ENCODE assay signal across 11 mouse cellular contexts in genomic region chr15:76982745-76983144, GRCm38 (mm10). TPM values are rescaled to one million over a fixed set of nuclear protein-coding genes. Genes with fewer than 3 reads are reported as not detected.
A peak's percentile ranks its signal among the peaks of the same experiment; 100 is the strongest.
DNase-seq lines count a peak whose midpoint lies in the region; ATAC-seq and TF ChIP-seq lines count a peak whose summit lies in the region.
"Had no signal": no experiment of that assay in that cellular context is flagged by ENCODE, and none has a peak within 500 bp of the region (broad histone marks: within the 10 kb centered on the region; RNA-seq: fewer than 3 reads in every experiment).

No protein-coding gene starts in this region.

- H3K36me3 ChIP-seq in hindbrain, embryonic 11.5 days (ENCODE audit: control insufficient read depth, insufficient read depth, low read length), result no peaks in the 10 kb centered on the region
- no peaks in the 10 kb centered on the region for H3K36me3 ChIP-seq in hindbrain, embryonic 16.5 days (ENCODE audit: control insufficient read depth, insufficient read depth, low read length)
- H3K36me3 ChIP-seq in midbrain, embryonic 14.5 days (ENCODE audit: control insufficient read depth, insufficient read depth, low read length), result no peaks in the 10 kb centered on the region
- H3K36me3 ChIP-seq in midbrain, embryonic 13.5 days, result no peaks in the 10 kb centered on the region
- H3K36me3 ChIP-seq: neural tube, embryonic 12.5 days had no signal

- TF ChIP-seq POLR2A in brain, embryonic 14.5 days (IDR thresholded peaks at IDR 0.05; ENCODE audit: borderline replicate concordance, extremely low read depth, insufficient read depth, insufficient read length, poor library complexity, severe bottlenecking), result no peak

- H3K27me3 ChIP-seq in hindbrain, embryonic 11.5 days (ENCODE audit: control insufficient read depth, insufficient read depth, low read length), result no peaks in the 10 kb centered on the region; the same call in 1 of the 2 replicates
- H3K27me3 ChIP-seq in hindbrain, embryonic 16.5 days (replicated peaks; ENCODE audit: control insufficient read depth, insufficient read depth, low read length), result no peaks in the 10 kb centered on the region
- H3K27me3 ChIP-seq in midbrain, embryonic 14.5 days (ENCODE audit: control insufficient read depth, insufficient read depth, low read length), result no peaks in the 10 kb centered on the region
- peaks cover 6% of the 10 kb centered on the region; the same call in 1 of the 2 replicates for H3K27me3 ChIP-seq in midbrain, embryonic 13.5 days
- H3K27me3 ChIP-seq: neural tube, embryonic 12.5 days had no signal

- no peak overlapping the region for H3K9ac ChIP-seq in hindbrain, embryonic 11.5 days (ENCODE audit: low read depth, low read length)
- H3K9ac ChIP-seq in hindbrain, embryonic 16.5 days (ENCODE audit: low read depth, low read length), result no peak overlapping the region
- H3K9ac ChIP-seq in midbrain, embryonic 14.5 days (replicated peaks; ENCODE audit: low read length), result no peak overlapping the region
- H3K9ac ChIP-seq in midbrain, embryonic 13.5 days (replicated peaks), result no peak overlapping the region
- H3K9ac ChIP-seq: neural tube, embryonic 12.5 days had no signal

- peak; percentile 26 for DNase-seq in hindbrain, embryonic 11.5 days (ENCODE audit: low spot score)
- peak; percentile 67 for DNase-seq in midbrain, embryonic 14.5 days
- peak; percentile 69 for DNase-seq in brain, embryonic 14.5 days (ENCODE audit: low read depth)
- no peak for DNase-seq in frontal cortex, postnatal 14 days (ENCODE audit: low spot score in 2 of 2)
- DNase-seq in frontal cortex, postnatal 36 days (ENCODE audit: low spot score in 2 of 2), result no peak
- DNase-seq: cerebellum, postnatal 36 days; thymus, postnatal 36 days had no signal

- no peak overlapping the region for H3K4me2 ChIP-seq in hindbrain, embryonic 11.5 days (replicated peaks; ENCODE audit: low read depth, low read length)
- H3K4me2 ChIP-seq in hindbrain, embryonic 16.5 days (ENCODE audit: low read length), result no peak overlapping the region
- H3K4me2 ChIP-seq in midbrain, embryonic 14.5 days (ENCODE audit: low read length), result no peak overlapping the region
- H3K4me2 ChIP-seq in midbrain, embryonic 13.5 days (replicated peaks), result no peak overlapping the region
- H3K4me2 ChIP-seq: neural tube, embryonic 12.5 days had no signal

- no peak overlapping the region for H3K4me3 ChIP-seq in hindbrain, embryonic 11.5 days (ENCODE audit: low read depth, low read length)
- no peak overlapping the region for H3K4me3 ChIP-seq in hindbrain, embryonic 16.5 days (ENCODE audit: low read length)
- H3K4me3 ChIP-seq in midbrain, embryonic 14.5 days (replicated peaks; ENCODE audit: low read depth, low read length), result no peak overlapping the region
- no peak overlapping the region for H3K4me3 ChIP-seq in midbrain, embryonic 13.5 days (replicated peaks)
- H3K4me3 ChIP-seq: neural tube, embryonic 12.5 days had no signal

- TF ChIP-seq CTCF in brain, embryonic 14.5 days (IDR thresholded peaks at IDR 0.05; ENCODE audit: borderline replicate concordance, extremely low read depth, insufficient read depth, insufficient read length), result peak; percentile 43; the same call in 1 of the 2 replicates

- H3K9me3 ChIP-seq in hindbrain, embryonic 11.5 days (ENCODE audit: control insufficient read depth, low read length), result no peaks in the 10 kb centered on the region
- no peaks in the 10 kb centered on the region for H3K9me3 ChIP-seq in hindbrain, embryonic 16.5 days (ENCODE audit: control insufficient read depth, low read length)
- H3K9me3 ChIP-seq in midbrain, embryonic 14.5 days (ENCODE audit: control insufficient read depth, low read length), result no peaks in the 10 kb centered on the region
- no peaks in the 10 kb centered on the region for H3K9me3 ChIP-seq in midbrain, embryonic 13.5 days
- H3K9me3 ChIP-seq: neural tube, embryonic 12.5 days had no signal

- no peak for ATAC-seq in hindbrain, embryonic 11.5 days (ENCODE audit: low FRiP score)
- ATAC-seq in hindbrain, embryonic 16.5 days, result no peak
- ATAC-seq in midbrain, embryonic 14.5 days (ENCODE audit: low FRiP score, low TSS enrichment), result no peak
- ATAC-seq in midbrain, embryonic 13.5 days, result no peak
- ATAC-seq: activated CD4-positive, CD25-positive, alpha-beta regulatory T cell, adult 4 months had no signal

- no peaks in the 10 kb centered on the region for H3K4me1 ChIP-seq in hindbrain, embryonic 11.5 days (replicated peaks; ENCODE audit: control insufficient read depth, insufficient read depth, low read length)
- peaks cover 6% of the 10 kb centered on the region for H3K4me1 ChIP-seq in hindbrain, embryonic 16.5 days (ENCODE audit: control insufficient read depth, insufficient read depth, low read depth, low read length)
- peaks cover 2% of the 10 kb centered on the region for H3K4me1 ChIP-seq in midbrain, embryonic 14.5 days (ENCODE audit: control insufficient read depth, insufficient read depth, low read length)
- H3K4me1 ChIP-seq in midbrain, embryonic 13.5 days (replicated peaks), result peaks cover 12% of the 10 kb centered on the region

- WGBS in hindbrain, embryonic 11.5 days, result 48% methylated on average over 3 of the region's 3 CpGs
- WGBS in hindbrain, embryonic 16.5 days, result 54% methylated on average over 3 of the region's 3 CpGs
- WGBS in midbrain, embryonic 14.5 days, result 50% methylated on average over 3 of the region's 3 CpGs
- WGBS in midbrain, embryonic 13.5 days, result 50% methylated on average over 3 of the region's 3 CpGs

- H3K27ac ChIP-seq in hindbrain, embryonic 11.5 days (ENCODE audit: low read depth, low read length), result no peak overlapping the region
- no peak overlapping the region for H3K27ac ChIP-seq in hindbrain, embryonic 16.5 days (ENCODE audit: low read depth, low read length)
- no peak overlapping the region for H3K27ac ChIP-seq in midbrain, embryonic 14.5 days (replicated peaks; ENCODE audit: low read depth, low read length)
- no peak overlapping the region for H3K27ac ChIP-seq in midbrain, embryonic 13.5 days
- H3K27ac ChIP-seq: neural tube, embryonic 12.5 days had no signal

RNA-seq across cellular contexts. Expression of gene 1110038F14Rik, which starts 34.4 kb away (rescaled TPM):
- 64.6 and 67.6 TPM in 2 replicates for polyA plus RNA-seq in hindbrain, embryonic 11.5 days (2014; fragmentation: Nextera tagmentation; extraction: Ambion mirVana)
- 42.6 and 43.2 TPM in 2 replicates for polyA plus RNA-seq in hindbrain, embryonic 16.5 days (2015; fragmentation: Nextera tagmentation; extraction: Ambion mirVana)
- 43.0 and 45.1 TPM in 2 replicates for polyA plus RNA-seq in midbrain, embryonic 14.5 days (2014; fragmentation: Nextera tagmentation; extraction: Ambion mirVana)
- polyA plus RNA-seq in midbrain, embryonic 13.5 days (2015; fragmentation: Nextera tagmentation; extraction: Ambion mirVana), result 56.7 and 57.4 TPM in 2 replicates
- 30.4 and 39.0 TPM in 2 replicates for polyA plus RNA-seq in brain, embryonic 14.5 days (2012; rRNA removed)

RNA-seq across cellular contexts. Expression of gene Zfp647, which starts 57.5 kb away (rescaled TPM):
- 23.8 and 25.0 TPM in 2 replicates for polyA plus RNA-seq in hindbrain, embryonic 11.5 days (2014; fragmentation: Nextera tagmentation; extraction: Ambion mirVana)
- 18.7 and 18.9 TPM in 2 replicates for polyA plus RNA-seq in hindbrain, embryonic 16.5 days (2015; fragmentation: Nextera tagmentation; extraction: Ambion mirVana)
- 22.6 and 24.1 TPM in 2 replicates for polyA plus RNA-seq in midbrain, embryonic 14.5 days (2014; fragmentation: Nextera tagmentation; extraction: Ambion mirVana)
- 25.6 and 27.5 TPM in 2 replicates for polyA plus RNA-seq in midbrain, embryonic 13.5 days (2015; fragmentation: Nextera tagmentation; extraction: Ambion mirVana)
- 34.6 and 34.9 TPM in 2 replicates for polyA plus RNA-seq in brain, embryonic 14.5 days (2012; rRNA removed)

Comparison
In these comparisons a context has a peak if more than half of its experiments do, and no peak if none do; other contexts are left out.
1. DNase-seq: peak in hindbrain, embryonic 11.5 days (single experiment), midbrain, embryonic 14.5 days (single experiment) and brain, embryonic 14.5 days (single experiment); none in frontal cortex, postnatal 14 days (0 of 2) and frontal cortex, postnatal 36 days (0 of 2).